Mouse (Mus musculus) liver, adult 2 months (tissue): ENCODE measurements around the gene H2-DMa. TPM values are rescaled to one million over a fixed set of nuclear protein-coding genes. Genes with fewer than 3 reads are reported as not detected.

ENCODE experiments used
- DNase-seq: peaks from one replicate; pipeline ENCODE4 v3.0.0-alpha.2; 2011; ENCODE audit warnings: low read depth, low spot score; ENCODE audit errors: extremely low read depth
- H3K27ac ChIP-seq: fragments of 200-500 bp; replicated peaks from 2 replicates; pipeline ENCODE4 v1.5.1; 2012; ENCODE audit warnings: low read depth, mild to moderate bottlenecking, control low read depth, inconsistent platforms, low read length; ENCODE audit not compliant: insufficient read depth
- H3K27me3 ChIP-seq: fragments of 200-500 bp; 2 replicates; pipeline ENCODE4 v1.6.1; 2012; ENCODE audit warnings: mild to moderate bottlenecking, moderate library complexity, low read length, inconsistent platforms; ENCODE audit not compliant: control insufficient read depth, insufficient read depth
- H3K36me3 ChIP-seq: fragments of 200-500 bp; 2 replicates; pipeline ENCODE4 v1.6.1; 2012; ENCODE audit warnings: low read length, inconsistent platforms; ENCODE audit not compliant: control insufficient read depth, insufficient read depth
- H3K4me1 ChIP-seq: fragments of 200-500 bp; 2 replicates; pipeline ENCODE4 v1.6.1; 2011; ENCODE audit warnings: low read length; ENCODE audit not compliant: control insufficient read depth, insufficient read depth
- H3K4me3 ChIP-seq: fragments of 200-500 bp; 2 replicates; pipeline ENCODE4 v1.5.1; 2011; ENCODE audit warnings: low read depth, mild to moderate bottlenecking, control low read depth, low read length, moderate library complexity; ENCODE audit not compliant: insufficient read depth
- H3K79me2 ChIP-seq: fragments of 200-500 bp; 2 replicates; pipeline ENCODE4 v1.6.1; 2012; ENCODE audit warnings: inconsistent platforms, mild to moderate bottlenecking, low read length, moderate library complexity; ENCODE audit not compliant: control insufficient read depth, insufficient read depth
- H3K9ac ChIP-seq: fragments of 200-500 bp; 2 replicates; pipeline ENCODE4 v1.6.1; 2012; ENCODE audit warnings: low read depth, mild to moderate bottlenecking, control low read depth, inconsistent platforms, low read length
- CTCF ChIP-seq: fragments of 200-500 bp; IDR thresholded peaks from 2 replicates; pipeline ENCODE4 v1.5.1; 2011; ENCODE audit warnings: low read depth, low read length, control low read depth
- POLR2A ChIP-seq: fragments of 200-500 bp; IDR thresholded peaks from 2 replicates; pipeline ENCODE4 v1.6.1; 2011; ENCODE audit warnings: low read length, control low read depth; ENCODE audit not compliant: insufficient read depth; ENCODE audit errors: extremely low read depth
- WGBS: fragments of 180-500 bp; shearing (Covaris S2); methylation state at CpG from one replicate; pipeline ENCODE4 v1.1.7; 2018; 5-methylcytosine and 5-hydroxymethylcytosine counted together
- polyA plus RNA-seq: library from polyadenylated mRNA; depleted of rRNA; stranded (reverse); fragments of >200 nt; gene quantifications from 2 replicates; pipeline ENCODE4 v1.2.3, GENCODE M21; 2012
- total RNA-seq: library from RNA; depleted of rRNA; stranded (reverse); fragments of >200 nt; gene quantifications from 2 replicates; pipeline ENCODE4 v1.2.3, GENCODE M21; 2014

The H2-DMa gene
- total and polyA plus RNA-seq, 2 experiments = 7.1 to 13.1 TPM

- no peak for TF ChIP-seq CTCF
- no peak for TF ChIP-seq POLR2A
- H3K4me3 ChIP-seq = no peak overlapping the region
- H3K9ac ChIP-seq = no peak overlapping the region
- WGBS = 68% methylated on average over 7 of the region's 7 CpGs
- no peak overlapping the region for H3K27ac ChIP-seq
- H3K27me3 ChIP-seq = no peaks in the 10 kb centered on the region
- DNase-seq = peak; percentile 58
- peaks cover 17% of the 10 kb centered on the region for H3K36me3 ChIP-seq
- no peaks in the 10 kb centered on the region for H3K79me2 ChIP-seq
- H3K4me1 ChIP-seq = peaks cover 2% of the 10 kb centered on the region; the same call in 1 of the 2 replicates
Measured at GRCm38 (mm10) chr17:34107109-34107867, 12.1 kb upstream of the H2-DMa start.

- Histone ChIP-seq H3K79me2 (no peaks in the 10 kb centered on the region), H3K4me1 (0 out of 2 replicates have a peak, but pooled peaks cover 2% of the 10 kb centered on the region), H3K9ac (no peak overlapping the region), H3K36me3 (peaks cover 29% of the 10 kb centered on the region), H3K27ac (no peak overlapping the region), H3K27me3 (no peaks in the 10 kb centered on the region), H3K4me3 (no peak overlapping the region)
- DNase-seq = peak; percentile 14
- TF ChIP-seq POLR2A (no peak), CTCF (no peak)
- 69% methylated on average over 6 of the region's 6 CpGs for WGBS
Measured at GRCm38 (mm10) chr17:34108460-34108859, 10.9 kb upstream of the H2-DMa start.

GRCm38 (mm10) chr17:34109038-34109805 lies 10.1 kb upstream of the H2-DMa start:
- Histone ChIP-seq H3K36me3 (peaks cover 36% of the 10 kb centered on the region), H3K9ac (no peak overlapping the region), H3K4me3 (no peak overlapping the region), H3K27me3 (no peaks in the 10 kb centered on the region), H3K79me2 (no peaks in the 10 kb centered on the region), H3K4me1 (peaks cover 3% of the 10 kb centered on the region; the same call in 1 of the 2 replicates), H3K27ac (no peak overlapping the region)
- TF ChIP-seq CTCF (peak; percentile 27; the same call in 1 of the 2 replicates), POLR2A (no peak)
- peak; percentile 42 for DNase-seq
- 81% methylated on average over 14 of the region's 14 CpGs for WGBS

GRCm38 (mm10) chr17:34109806-34110195 lies 9.5 kb upstream of the H2-DMa start:
- 76% methylated on average over 3 of the region's 3 CpGs for WGBS
- TF ChIP-seq CTCF (no peak), POLR2A (no peak)
- peak; percentile 71 for DNase-seq
- Histone ChIP-seq H3K36me3 (peaks cover 42% of the 10 kb centered on the region), H3K9ac (no peak overlapping the region), H3K27ac (no peak overlapping the region), H3K4me3 (no peak overlapping the region), H3K27me3 (no peaks in the 10 kb centered on the region), H3K79me2 (no peaks in the 10 kb centered on the region), H3K4me1 (peaks cover 5% of the 10 kb centered on the region; the same call in 1 of the 2 replicates)

GRCm38 (mm10) chr17:34110309-34110708 lies 9.0 kb upstream of the H2-DMa start:
- Histone ChIP-seq H3K27ac (no peak overlapping the region), H3K27me3 (no peaks in the 10 kb centered on the region), H3K9ac (no peak overlapping the region), H3K79me2 (no peaks in the 10 kb centered on the region), H3K4me3 (no peak overlapping the region), H3K36me3 (peaks cover 47% of the 10 kb centered on the region), H3K4me1 (peaks cover 9% of the 10 kb centered on the region; the same call in 1 of the 2 replicates)
- DNase-seq = peak; percentile 48
- no peak for TF ChIP-seq POLR2A
- no peak for TF ChIP-seq CTCF
- WGBS = 72% methylated on average over 8 of the region's 8 CpGs
